Mouse (Mus musculus): ENCODE measurements around the gene Gm6096. TPM values are rescaled to one million over a fixed set of nuclear protein-coding genes. Genes with fewer than 3 reads are reported as not detected.

Gene Gm6096
- total RNA-seq, 2 experiments from 2014 or later = not detected

Other genes starting within 250 kb of the Gm6096 start
- not detected for gene Scgb2b27, start 237.1 kb upstream of the Gm6096 start, total RNA-seq (2021)
- gene Scgb1b27, start 229.6 kb upstream of the Gm6096 start, total RNA-seq (2021) = not detected
- gene Scgb1b30, start 155.6 kb upstream of the Gm6096 start, total RNA-seq (2021) = not detected
- gene Wtip, start 117.8 kb upstream of the Gm6096 start, total RNA-seq (2021) = 1 to 10 TPM; 2.7 to 4.1 TPM
- gene Uba2, start 81.4 kb upstream of the Gm6096 start, total RNA-seq (2021) = 10 to 100 TPM; 32.8 to 37.1 TPM
- 10 to 100 TPM; 13.7 to 15.0 TPM for gene Pdcd2l, start 54.4 kb upstream of the Gm6096 start, total RNA-seq (2021)
- gene Gpi1, start 20.7 kb upstream of the Gm6096 start, total RNA-seq (2021) = 100 to 1,000 TPM; 946 to 968 TPM
- 10 to 100 TPM; 40.5 to 64.1 TPM for gene 4931406P16Rik, start 62.5 kb downstream of the Gm6096 start, total RNA-seq (2021)
- gene Lsm14a, start 142.3 kb downstream of the Gm6096 start, total RNA-seq (2021) = 10 to 100 TPM; 89.5 to 89.6 TPM